Mouse (Mus musculus) erythroblast, embryonic 14.5 days (primary cell): ENCODE measurements around the gene Wdr5. TPM values are rescaled to one million over a fixed set of nuclear protein-coding genes. Genes with fewer than 3 reads are reported as not detected.

Experiments used
- H3K27me3 ChIP-seq: 2 replicates; pipeline ENCODE4 v1.6.1; 2012; ENCODE audit warnings: inconsistent platforms; ENCODE audit not compliant: control insufficient read depth
- H3K36me3 ChIP-seq: 2 replicates; pipeline ENCODE4 v1.6.1; 2012; ENCODE audit warnings: mild to moderate bottlenecking, inconsistent platforms; ENCODE audit not compliant: control insufficient read depth
- H3K4me1 ChIP-seq: 2 replicates; pipeline ENCODE4 v1.6.1; 2012; ENCODE audit warnings: inconsistent platforms; ENCODE audit not compliant: control insufficient read depth
- H3K4me3 ChIP-seq: replicated peaks from 2 replicates; pipeline ENCODE3; 2012; ENCODE audit warnings: moderate library complexity, mild to moderate bottlenecking, inconsistent platforms
- H3K9me3 ChIP-seq: 2 replicates; pipeline ENCODE4 v1.6.1; 2012; ENCODE audit warnings: low read length, inconsistent platforms, mixed read lengths; ENCODE audit not compliant: control insufficient read depth
- GATA1 ChIP-seq: IDR thresholded peaks from 2 replicates; pipeline ENCODE4 v1.6.1; 2012; ENCODE audit warnings: low read length, inconsistent platforms, mixed read lengths
- TAL1 ChIP-seq: IDR thresholded peaks from 3 replicates; pipeline ENCODE4 v1.6.1; 2012; ENCODE audit warnings: low read length, inconsistent platforms, mixed read lengths
- polyA plus RNA-seq: library from polyadenylated mRNA; stranded (reverse); fragments of >175 nt; gene quantifications from 2 replicates; pipeline ENCODE4 v1.2.3, GENCODE M21; 2012

The Wdr5 gene
- polyA plus RNA-seq, 1 experiment, result 1.2 TPM

GRCm38 (mm10) chr2:27563641-27564148, 48.7 kb downstream of the Wdr5 start:
- no peaks in the 10 kb centered on the region for H3K9me3 ChIP-seq
- no peaks in the 10 kb centered on the region for H3K4me1 ChIP-seq
- no peak for TF ChIP-seq TAL1
- no peak for TF ChIP-seq GATA1
- H3K27me3 ChIP-seq, result no peaks in the 10 kb centered on the region
- no peak overlapping the region for H3K4me3 ChIP-seq
- H3K36me3 ChIP-seq, result no peaks in the 10 kb centered on the region

GRCm38 (mm10) chr2:27564694-27565093, 49.7 kb downstream of the Wdr5 start:
- TF ChIP-seq GATA1 (no peak), TAL1 (no peak)

GRCm38 (mm10) chr2:27565316-27566103, 50.6 kb downstream of the Wdr5 start:
- no peak overlapping the region for H3K4me3 ChIP-seq
- H3K4me1 ChIP-seq, result no peaks in the 10 kb centered on the region
- no peaks in the 10 kb centered on the region for H3K36me3 ChIP-seq
- no peaks in the 10 kb centered on the region for H3K27me3 ChIP-seq
- H3K9me3 ChIP-seq, result no peaks in the 10 kb centered on the region
- no peak for TF ChIP-seq GATA1
- TF ChIP-seq TAL1, result no peak

More at GRCm38 (mm10) chr2:27564694-27565093, 49.7 kb downstream of the Wdr5 start:
- Histone ChIP-seq H3K9me3 (no peaks in the 10 kb centered on the region), H3K4me1 (no peaks in the 10 kb centered on the region), H3K27me3 (no peaks in the 10 kb centered on the region), H3K36me3 (no peaks in the 10 kb centered on the region), H3K4me3 (no peak overlapping the region)

GRCm38 (mm10) chr2:27570856-27571255, 55.9 kb downstream of the Wdr5 start:
- Histone ChIP-seq H3K36me3 (no peaks in the 10 kb centered on the region), H3K4me1 (no peaks in the 10 kb centered on the region), H3K4me3 (no peak overlapping the region), H3K27me3 (no peaks in the 10 kb centered on the region), H3K9me3 (no peaks in the 10 kb centered on the region)
- TF ChIP-seq TAL1, result no peak
- no peak for TF ChIP-seq GATA1

- H3K4me1 ChIP-seq, result no peaks in the 10 kb centered on the region
- TF ChIP-seq TAL1 (no peak), GATA1 (no peak)
- H3K36me3 ChIP-seq, result no peaks in the 10 kb centered on the region
- no peak overlapping the region for H3K4me3 ChIP-seq
- H3K27me3 ChIP-seq, result no peaks in the 10 kb centered on the region
- H3K9me3 ChIP-seq, result no peaks in the 10 kb centered on the region
Measured at GRCm38 (mm10) chr2:27572261-27572793, 57.4 kb downstream of the Wdr5 start.

GRCm38 (mm10) chr2:27572928-27573627, 58.1 kb downstream of the Wdr5 start:
- TF ChIP-seq TAL1 (no peak), GATA1 (no peak)

GRCm38 (mm10) chr2:27573628-27573966, 58.6 kb downstream of the Wdr5 start:
- no peaks in the 10 kb centered on the region for H3K4me1 ChIP-seq
- H3K36me3 ChIP-seq, result no peaks in the 10 kb centered on the region

More at GRCm38 (mm10) chr2:27572928-27573627, 58.1 kb downstream of the Wdr5 start:
- Histone ChIP-seq H3K9me3 (no peaks in the 10 kb centered on the region), H3K27me3 (no peaks in the 10 kb centered on the region), H3K4me1 (no peaks in the 10 kb centered on the region), H3K4me3 (no peak overlapping the region), H3K36me3 (no peaks in the 10 kb centered on the region)

GRCm38 (mm10) chr2:27576416-27576815, 61.5 kb downstream of the Wdr5 start:
- no peaks in the 10 kb centered on the region for H3K27me3 ChIP-seq
- no peaks in the 10 kb centered on the region for H3K36me3 ChIP-seq
- no peaks in the 10 kb centered on the region for H3K4me1 ChIP-seq
- no peak overlapping the region for H3K4me3 ChIP-seq
- TF ChIP-seq TAL1 (no peak), GATA1 (no peak)
- no peaks in the 10 kb centered on the region for H3K9me3 ChIP-seq

More at GRCm38 (mm10) chr2:27573628-27573966, 58.6 kb downstream of the Wdr5 start:
- no peak overlapping the region for H3K4me3 ChIP-seq
- no peak for TF ChIP-seq GATA1
- no peak for TF ChIP-seq TAL1
- no peaks in the 10 kb centered on the region for H3K27me3 ChIP-seq
- no peaks in the 10 kb centered on the region for H3K9me3 ChIP-seq

- TF ChIP-seq GATA1, result no peak
- TF ChIP-seq TAL1, result no peak
- H3K4me3 ChIP-seq, result no peak overlapping the region
- H3K27me3 ChIP-seq, result no peaks in the 10 kb centered on the region
Measured at GRCm38 (mm10) chr2:27578552-27578951, 63.6 kb downstream of the Wdr5 start.

More at GRCm38 (mm10) chr2:27578552-27578951, 63.6 kb downstream of the Wdr5 start:
- Histone ChIP-seq H3K4me1 (no peaks in the 10 kb centered on the region), H3K36me3 (no peaks in the 10 kb centered on the region), H3K9me3 (no peaks in the 10 kb centered on the region)
